Mouse (Mus musculus): Measurements from ENCODE around the gene Zc3h7b.
A peak's percentile ranks its signal among the peaks of the same experiment; 100 is the strongest.

GRCm38 (mm10) chr15:81729792-81730635 is 14.8 kb upstream of the Zc3h7b start:
- TF ChIP-seq CTCF (IDR thresholded peaks at IDR 0.05; ENCODE audit: borderline replicate concordance, insufficient read depth, low read depth, low read length): no peak
- peak; percentile 55; the same call in 1 of the 2 replicates for TF ChIP-seq POLR2A (IDR thresholded peaks at IDR 0.05; ENCODE audit: borderline replicate concordance, insufficient read depth, low read length)

Data from cerebellum, adult 2 months (tissue).